Mouse (Mus musculus): ENCODE measurements at regions not wholly inside any gene's neighbourhood (a gene's known extent, or its start where the extent isn't known, plus 50 kb on each side); places are given as distances from the start of the nearest gene placed in this dataset.

GRCm38 (mm10) chr6:100176914-100177560 lies 110.2 kb downstream of the Rybp start:
- DNase-seq (ENCODE audit: low spot score) = no peak

DNA sequence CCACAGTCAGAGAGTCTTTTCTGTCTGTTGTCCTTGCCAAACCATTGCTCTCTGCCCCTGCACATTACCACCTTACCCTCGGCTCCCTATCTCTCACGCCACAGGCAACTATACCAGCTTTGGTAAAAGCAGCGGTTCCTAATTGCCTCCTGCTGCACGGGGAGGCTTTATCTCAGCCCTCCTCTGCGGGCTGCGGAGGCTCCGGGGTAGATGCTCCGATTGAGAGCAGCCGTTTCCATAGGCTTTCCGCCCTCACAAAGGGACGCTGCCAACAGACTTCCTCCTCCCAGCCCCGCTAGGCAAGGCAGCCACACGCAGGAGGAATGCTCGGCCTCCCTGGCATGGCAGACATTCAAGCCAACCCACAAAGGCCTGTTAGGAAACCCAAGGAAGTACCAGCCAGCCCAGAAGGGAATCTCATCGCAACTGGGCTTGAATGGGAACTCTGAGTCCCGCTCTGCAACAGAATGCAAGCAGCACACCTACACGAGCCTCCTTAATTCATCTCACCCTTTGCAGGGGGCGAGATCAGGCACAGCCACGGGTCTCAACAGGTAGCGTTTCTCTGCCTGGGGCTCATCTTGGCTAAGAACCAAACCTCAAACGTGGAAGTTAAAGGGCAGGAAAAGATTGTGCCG lies 116.5 kb downstream of the Rybp start:
- peak; percentile 58 for DNase-seq (ENCODE audit: low spot score)

- no peak for DNase-seq (ENCODE audit: low spot score)
These were observed 120.0 kb downstream of the Rybp start for GRCm38 (mm10) chr6:100167321-100167720.

DNA sequence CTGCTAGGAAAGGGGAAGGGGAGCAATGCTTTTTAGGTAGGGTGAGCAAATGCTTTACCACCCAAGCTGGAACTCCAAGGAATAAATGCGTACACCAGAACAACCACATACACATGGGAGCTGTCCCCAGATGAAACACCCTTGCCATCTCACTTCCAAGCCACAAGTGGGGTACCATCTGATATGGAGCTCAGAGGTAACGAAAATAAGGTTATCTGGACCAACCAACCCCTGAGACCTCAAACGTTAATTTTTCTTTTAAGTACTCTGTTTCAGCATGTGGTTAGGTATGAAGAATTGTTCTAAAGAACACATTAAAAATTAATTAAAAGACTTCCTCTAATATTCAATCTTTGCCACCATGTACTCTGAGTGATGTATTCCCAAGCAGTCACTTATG lies 121.5 kb downstream of the Rybp start:
- DNase-seq (ENCODE audit: low spot score) = no peak

GRCm38 (mm10) chr6:100164162-100164561 lies 123.1 kb downstream of the Rybp start:
- DNase-seq (ENCODE audit: low spot score) = no peak

- no peak for DNase-seq (ENCODE audit: low spot score)
These were observed 123.5 kb downstream of the Rybp start for GRCm38 (mm10) chr6:100163814-100164130.

GRCm38 (mm10) chr6:100162961-100163813 lies 124.1 kb downstream of the Rybp start:
- DNase-seq (ENCODE audit: low spot score) = peak; percentile 79

GRCm38 (mm10) chr6:100160670-100161069 lies 126.6 kb downstream of the Rybp start:
- no peak for DNase-seq (ENCODE audit: low spot score)

DNA sequence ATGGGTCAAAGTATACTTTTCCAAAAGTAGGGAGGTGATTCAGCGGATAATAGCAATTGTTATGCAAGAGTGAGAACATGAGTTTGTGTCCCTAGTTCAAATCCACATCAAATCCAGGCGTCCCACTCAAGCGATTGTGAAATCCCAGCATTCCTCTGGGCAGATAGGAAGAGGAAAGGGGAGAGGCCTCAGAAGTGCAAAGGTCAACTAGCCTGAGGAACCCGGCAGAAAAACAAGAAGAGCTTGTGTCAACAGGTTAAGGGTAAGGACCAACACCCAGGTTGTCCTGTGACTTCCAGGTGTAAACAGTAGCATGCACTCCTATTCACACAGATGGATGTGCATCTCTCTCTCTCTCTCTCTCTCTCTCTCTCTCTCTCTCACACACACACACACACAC lies 127.5 kb downstream of the Rybp start:
- no peak for DNase-seq (ENCODE audit: low spot score)

DNA sequence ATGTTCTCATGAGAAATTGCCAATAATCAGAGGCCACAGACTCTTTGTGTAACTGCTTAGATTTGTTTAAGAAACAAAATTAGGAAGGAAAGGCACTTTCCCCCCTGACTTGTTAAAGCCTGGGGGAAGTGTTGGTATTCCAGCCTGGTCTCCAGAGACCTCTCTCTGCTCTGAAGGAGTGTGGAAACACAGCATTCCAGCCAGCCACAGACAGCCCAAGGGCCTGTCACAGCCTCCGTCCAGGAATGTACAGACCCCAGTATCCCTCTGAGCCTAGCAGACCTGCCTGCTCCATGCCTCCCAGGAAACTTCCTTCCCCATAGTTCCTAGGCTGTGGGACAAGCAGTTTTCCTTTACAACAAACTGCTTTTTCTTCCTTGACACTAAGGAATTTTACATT lies 128.0 kb downstream of the Rybp start:
- no peak for DNase-seq (ENCODE audit: low spot score)

DNA sequence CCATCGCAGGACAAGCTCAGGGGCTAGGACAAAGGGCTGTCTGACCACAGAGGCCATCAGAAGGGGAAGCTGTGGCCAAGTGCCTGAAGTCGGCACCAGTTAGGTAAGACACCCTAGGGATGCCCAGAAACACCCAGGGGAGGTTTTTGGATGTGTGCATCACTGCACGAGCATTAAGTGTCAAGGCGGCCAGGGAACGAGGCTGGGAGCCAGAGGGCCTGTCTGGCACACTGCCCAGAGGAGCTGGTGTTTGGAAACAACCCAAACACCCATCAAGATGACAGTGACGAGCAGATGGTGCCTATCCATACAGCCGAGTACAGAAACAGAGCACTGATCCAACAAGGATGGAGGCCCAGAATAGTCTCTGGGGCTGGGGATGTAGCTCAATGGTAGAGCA lies 130.0 kb downstream of the Rybp start:
- DNase-seq (ENCODE audit: low spot score) = no peak

DNA sequence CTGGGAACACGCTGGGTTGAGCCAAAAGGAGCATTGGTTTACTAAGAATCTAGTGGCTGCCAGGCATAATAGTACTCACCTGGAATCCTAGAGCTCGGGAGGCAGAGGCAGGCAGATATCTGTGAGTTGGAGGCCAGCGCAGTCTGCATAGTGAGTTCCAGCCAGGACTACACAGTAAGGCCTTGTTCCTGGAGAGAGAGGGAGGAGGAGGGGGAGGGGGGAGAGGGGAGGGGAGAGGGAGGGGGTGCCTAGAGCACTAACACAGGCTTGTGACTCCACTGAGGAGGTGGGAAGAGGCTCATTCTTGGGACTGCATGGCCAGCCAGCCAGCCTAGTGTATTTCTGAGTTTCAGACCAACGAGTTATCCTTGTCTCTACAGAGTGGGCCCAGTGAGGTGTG lies 131.1 kb downstream of the Rybp start:
- no peak for DNase-seq (ENCODE audit: low spot score)

DNA sequence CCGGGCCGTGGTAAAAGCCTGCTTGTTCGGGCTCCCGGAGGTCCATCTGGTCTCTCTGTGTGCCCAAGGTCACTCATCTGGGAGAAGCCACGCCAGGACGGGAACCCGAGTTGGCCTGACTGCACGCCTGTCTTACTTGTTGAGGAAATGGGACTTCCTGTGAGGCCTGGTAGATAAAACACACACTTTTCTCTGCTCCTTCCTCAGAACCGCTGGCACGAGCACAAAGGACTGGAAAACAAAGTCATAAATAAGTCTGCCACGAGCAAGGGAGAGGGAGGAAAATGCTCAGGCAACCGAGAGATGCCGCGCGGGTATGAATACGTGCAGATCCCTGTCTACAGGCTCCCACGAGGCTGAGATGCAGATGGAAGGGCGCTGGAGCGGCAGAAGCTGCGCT lies 131.6 kb downstream of the Rybp start:
- DNase-seq (ENCODE audit: low spot score) = no peak

DNA sequence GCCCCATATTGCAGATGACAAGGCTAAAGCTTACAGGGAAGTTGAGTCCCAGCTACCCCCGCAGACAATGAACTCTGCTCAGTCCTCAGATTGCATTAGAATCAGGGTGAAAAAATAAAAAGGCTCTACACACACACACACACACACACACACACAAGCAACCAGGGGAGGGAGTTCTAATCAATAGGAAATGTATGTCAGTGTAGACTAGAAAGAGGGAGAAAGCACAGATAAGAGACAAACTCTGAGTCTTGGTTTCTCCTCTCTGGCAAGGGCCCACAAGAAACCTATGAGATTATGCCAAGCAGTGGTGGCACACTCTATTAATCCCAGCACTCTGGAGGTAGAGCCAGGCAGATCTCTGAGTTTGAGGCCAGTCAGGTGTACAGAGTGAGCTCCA lies 135.8 kb downstream of the Rybp start:
- no peak for DNase-seq (ENCODE audit: low spot score)

DNA sequence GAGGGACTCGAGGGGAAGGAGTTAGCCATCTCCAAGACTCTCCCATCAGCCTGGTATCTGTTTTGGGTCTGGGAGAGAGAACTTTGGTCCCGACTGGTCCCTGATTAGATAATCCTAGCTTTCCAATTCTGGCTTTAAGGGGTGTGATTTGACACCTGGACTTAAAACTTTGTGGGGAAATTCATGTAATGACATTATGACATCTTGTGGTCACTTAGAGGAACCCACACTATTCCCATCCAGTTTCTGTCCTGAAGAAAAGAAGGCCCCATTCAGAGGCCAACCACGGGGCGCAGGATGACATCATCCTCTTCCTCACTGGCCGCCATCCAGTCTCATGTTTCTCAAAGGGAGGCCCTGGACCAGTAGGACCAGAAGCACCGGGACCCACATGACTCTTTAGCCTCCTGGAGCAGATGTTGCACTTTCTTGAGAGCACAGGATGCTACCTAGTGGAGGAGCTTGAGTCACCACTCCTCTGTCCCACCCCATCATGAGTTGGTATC lies 136.5 kb downstream of the Rybp start:
- DNase-seq (ENCODE audit: low spot score) = no peak

DNA sequence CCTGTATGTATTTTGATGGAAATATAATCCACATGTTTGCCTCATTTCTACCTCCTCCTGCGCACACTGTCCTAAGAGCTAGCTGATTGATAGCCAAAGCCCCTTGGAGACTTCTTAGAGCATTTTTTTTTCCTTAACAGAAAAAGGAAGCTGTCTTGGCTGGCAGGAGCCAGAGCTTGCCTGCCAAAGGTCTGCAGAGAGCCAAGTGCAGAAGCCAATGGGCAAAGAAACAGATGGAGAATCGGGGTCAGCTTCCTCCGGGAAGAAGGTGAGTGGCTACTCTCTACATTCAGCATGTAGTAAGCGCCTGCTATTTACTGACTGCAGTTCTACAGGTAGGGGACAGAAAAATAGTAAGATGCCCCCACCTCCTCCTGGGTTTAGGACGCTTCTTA lies 137.8 kb downstream of the Rybp start:
- no peak for DNase-seq (ENCODE audit: low spot score)

DNA sequence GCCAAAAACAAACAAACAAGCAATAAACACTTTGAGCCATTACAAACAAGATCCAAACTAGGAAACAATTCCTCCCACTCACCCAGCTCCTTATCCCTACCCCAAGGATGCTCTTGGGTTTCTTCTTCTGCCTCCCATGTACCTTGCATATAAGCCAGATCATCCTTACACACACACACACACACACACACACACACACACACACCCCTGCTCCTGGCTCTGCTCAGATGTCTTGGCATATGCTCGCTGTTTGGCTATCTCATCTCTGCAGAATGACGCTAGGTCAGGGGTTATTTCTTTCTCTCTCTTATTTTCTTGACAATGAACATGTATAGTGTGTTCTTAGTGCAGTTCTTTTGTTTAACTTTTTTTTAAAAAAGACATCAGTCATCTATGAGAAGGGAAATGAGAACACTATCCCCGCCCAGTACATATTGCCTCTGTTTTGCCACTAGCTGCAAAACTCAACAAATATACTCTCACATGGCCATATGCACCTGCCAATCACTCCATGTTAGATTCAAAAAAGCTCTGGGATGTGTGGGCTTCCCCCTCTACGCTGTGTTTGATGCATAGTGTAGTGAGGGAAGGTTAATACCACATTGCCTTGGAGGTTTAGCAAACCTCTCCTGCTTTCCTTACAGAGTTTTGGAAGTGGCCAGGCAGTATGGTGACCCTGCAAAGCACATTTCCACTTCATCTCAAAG lies 138.4 kb downstream of the Rybp start:
- DNase-seq (ENCODE audit: low spot score) = no peak

- DNase-seq (ENCODE audit: low spot score) = no peak
These were observed 140.8 kb downstream of the Rybp start for GRCm38 (mm10) chr6:100146360-100146935.

DNA sequence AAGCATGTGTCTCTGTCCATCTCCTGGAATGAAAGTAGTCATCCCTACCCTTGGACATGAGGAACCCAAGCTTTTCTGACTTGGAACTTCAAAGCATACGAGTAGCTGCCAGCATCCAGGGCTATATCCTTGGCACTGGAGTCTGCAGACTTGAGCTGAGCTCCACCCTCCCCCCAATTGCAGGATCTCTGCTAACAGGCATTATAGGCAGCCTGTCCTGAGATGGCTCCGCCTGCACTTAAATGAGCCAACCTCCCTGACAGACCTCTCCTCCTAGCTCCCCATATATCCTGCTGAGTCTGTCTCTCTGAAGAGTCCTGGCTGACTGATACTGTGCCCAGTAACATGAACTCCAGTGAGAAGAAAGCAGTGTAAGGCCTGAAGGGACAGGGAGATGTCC lies 141.4 kb downstream of the Rybp start:
- DNase-seq (ENCODE audit: low spot score) = no peak

DNA sequence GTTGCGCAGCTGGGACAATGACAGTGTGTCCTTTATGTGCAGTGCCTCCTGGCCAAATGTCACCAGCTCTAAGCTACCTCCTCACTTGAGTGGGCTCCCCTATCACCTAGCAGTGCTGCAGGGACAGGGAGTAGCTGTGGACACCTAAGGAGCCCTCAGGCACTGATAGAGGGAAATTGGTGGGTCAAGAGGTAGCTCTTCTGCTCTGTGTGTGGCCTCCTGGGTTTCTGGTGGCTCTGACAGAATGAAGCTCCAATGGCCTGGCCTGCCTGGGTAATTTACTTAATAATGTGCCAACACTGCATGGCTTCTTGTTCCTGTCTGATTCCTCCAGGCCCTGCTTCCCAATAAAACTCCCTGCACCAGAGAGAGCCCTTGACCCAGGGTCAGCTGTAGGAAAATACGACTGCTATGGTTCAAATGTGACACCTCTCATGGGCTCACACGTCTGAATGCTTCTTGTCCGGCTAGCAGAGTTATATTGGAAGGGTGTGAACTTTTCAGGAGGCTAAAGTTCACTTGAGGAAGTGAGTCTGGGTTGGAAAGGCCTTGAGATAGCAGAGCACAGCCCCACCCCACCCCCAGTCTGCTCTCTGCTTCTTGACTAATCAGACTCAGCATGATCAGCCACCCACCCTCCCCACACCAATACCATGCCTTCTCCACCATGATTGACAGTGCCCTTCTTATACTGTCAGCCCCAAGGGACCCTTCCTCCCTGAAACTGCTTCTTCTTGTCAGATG lies 142.6 kb downstream of the Rybp start:
- no peak for DNase-seq (ENCODE audit: low spot score)

- peak; percentile 42 for DNase-seq (ENCODE audit: low spot score)
These were observed 143.5 kb downstream of the Rybp start for GRCm38 (mm10) chr6:100143586-100144301.
